Mouse (Mus musculus) stomach, embryonic 16.5 days (tissue): Measurements from ENCODE around the gene Dnah2. TPM values are rescaled to one million over a fixed set of nuclear protein-coding genes. Genes with fewer than 3 reads are reported as not detected.
A peak's percentile ranks its signal among the peaks of the same experiment; 100 is the strongest.

ENCODE experiments used
- ATAC-seq: fragments of 200-750 bp; cut with Nextera tagmentation; 2 replicates; pipeline ENCODE4 v1.8.0; 2017; ENCODE audit warnings: moderate number of reproducible peaks, moderate TSS enrichment; ENCODE audit not compliant: insufficient read depth, low FRiP score
- H3K27ac ChIP-seq: fragments of 300-500 bp; sonication (generic); 2 replicates; pipeline ENCODE4 v1.5.1; 2014; ENCODE audit warnings: low read length
- H3K27me3 ChIP-seq: fragments of 300-500 bp; sonication (generic); 2 replicates; pipeline ENCODE4 v1.6.1; 2014; ENCODE audit warnings: low read length, control low read depth, mixed read lengths; ENCODE audit not compliant: control insufficient read depth, insufficient read depth
- H3K36me3 ChIP-seq: fragments of 300-500 bp; sonication (generic); 2 replicates; pipeline ENCODE4 v1.6.1; 2014; ENCODE audit warnings: low read length; ENCODE audit not compliant: control insufficient read depth, insufficient read depth
- H3K4me1 ChIP-seq: fragments of 300-500 bp; sonication (generic); 2 replicates; pipeline ENCODE4 v1.6.1; 2014; ENCODE audit warnings: low read length, control low read depth, mixed read lengths; ENCODE audit not compliant: control insufficient read depth, insufficient read depth
- H3K4me2 ChIP-seq: fragments of 300-500 bp; sonication (generic); 2 replicates; pipeline ENCODE4 v1.6.1; 2014; ENCODE audit warnings: low read depth, low read length, mixed read lengths
- H3K4me3 ChIP-seq: fragments of 300-500 bp; sonication (generic); replicated peaks from 2 replicates; pipeline ENCODE4 v1.5.1; 2014; ENCODE audit warnings: mild to moderate bottlenecking, low read length
- H3K9ac ChIP-seq: fragments of 300-500 bp; sonication (generic); 2 replicates; pipeline ENCODE4 v1.6.1; 2014; ENCODE audit warnings: low read length
- H3K9me3 ChIP-seq: fragments of 300-500 bp; sonication (generic); replicated peaks from 2 replicates; pipeline ENCODE4 v1.6.1; 2016; ENCODE audit warnings: low read length, control low read depth; ENCODE audit not compliant: control insufficient read depth
- WGBS: fragments of 180-500 bp; shearing (Covaris S2); extraction: QIAGEN DNeasy Blood & Tissue Kit; methylation state at CpG from one replicate; pipeline ENCODE4 v1.1.7; 2014; 5-methylcytosine and 5-hydroxymethylcytosine counted together
- polyA plus RNA-seq: library from polyadenylated mRNA; unstranded; fragments of >200 nt; fragmentation: Nextera tagmentation; extraction: Ambion mirVana; gene quantifications from 2 replicates; pipeline ENCODE4 v1.2.1, GENCODE M21; 2015

The Dnah2 gene
- polyA plus RNA-seq, 1 experiment from 2014 or later, result 0.54 TPM

- Histone ChIP-seq H3K9me3 (no peaks in the 10 kb centered on the region), H3K27ac (no peak overlapping the region; the same call in 1 of the 2 replicates), H3K9ac (peak overlapping the region; percentile 90), H3K4me3 (peak overlapping the region; percentile 87), H3K27me3 (no peaks in the 10 kb centered on the region), H3K36me3 (no peaks in the 10 kb centered on the region), H3K4me1 (peaks cover 23% of the 10 kb centered on the region), H3K4me2 (peak overlapping the region; percentile 68)
- no peak for ATAC-seq
- 10% methylated on average over 15 of the region's 15 CpGs for WGBS
These were observed 29.4 kb upstream of the Dnah2 start for GRCm38 (mm10) chr11:69578301-69578700.

- WGBS, result 72% methylated on average over 5 of the region's 5 CpGs
- H3K36me3 ChIP-seq, result no peaks in the 10 kb centered on the region
- H3K9me3 ChIP-seq, result no peaks in the 10 kb centered on the region
These were observed 27.4 kb upstream of the Dnah2 start for GRCm38 (mm10) chr11:69576307-69576706.

GRCm38 (mm10) chr11:69575220-69575619 is 26.3 kb upstream of the Dnah2 start:
- no peak overlapping the region for H3K9ac ChIP-seq
- no peak overlapping the region for H3K4me3 ChIP-seq
- no peak overlapping the region for H3K4me2 ChIP-seq
- H3K9me3 ChIP-seq, result no peaks in the 10 kb centered on the region
- no peaks in the 10 kb centered on the region for H3K27me3 ChIP-seq
- WGBS, result 57% methylated on average over 3 of the region's 3 CpGs
- no peak for ATAC-seq
- H3K4me1 ChIP-seq, result peaks cover 18% of the 10 kb centered on the region
- no peaks in the 10 kb centered on the region for H3K36me3 ChIP-seq
- no peak overlapping the region for H3K27ac ChIP-seq

More at GRCm38 (mm10) chr11:69576307-69576706, 27.4 kb upstream of the Dnah2 start:
- Histone ChIP-seq H3K9ac (no peak overlapping the region), H3K4me3 (no peak overlapping the region), H3K27me3 (no peaks in the 10 kb centered on the region), H3K27ac (no peak overlapping the region), H3K4me1 (peaks cover 18% of the 10 kb centered on the region), H3K4me2 (no peak overlapping the region)
- no peak for ATAC-seq

GRCm38 (mm10) chr11:69565131-69565530 is 16.2 kb upstream of the Dnah2 start:
- Histone ChIP-seq H3K9ac (no peak overlapping the region), H3K9me3 (no peaks in the 10 kb centered on the region), H3K4me1 (no peaks in the 10 kb centered on the region), H3K27me3 (no peaks in the 10 kb centered on the region), H3K4me3 (no peak overlapping the region), H3K4me2 (no peak overlapping the region), H3K36me3 (no peaks in the 10 kb centered on the region; the same call in 1 of the 2 replicates), H3K27ac (no peak overlapping the region)
- 83% methylated on average over 8 of the region's 8 CpGs for WGBS
- ATAC-seq, result no peak

- H3K36me3 ChIP-seq, result no peaks in the 10 kb centered on the region; the same call in 1 of the 2 replicates
These were observed 15.5 kb upstream of the Dnah2 start for GRCm38 (mm10) chr11:69564391-69564790.

GRCm38 (mm10) chr11:69563373-69563772 is 14.5 kb upstream of the Dnah2 start:
- no peak overlapping the region for H3K9ac ChIP-seq
- no peak overlapping the region for H3K4me3 ChIP-seq
- no peaks in the 10 kb centered on the region for H3K27me3 ChIP-seq
- no peak for ATAC-seq
- no peaks in the 10 kb centered on the region; the same call in 1 of the 2 replicates for H3K36me3 ChIP-seq
- H3K9me3 ChIP-seq, result no peaks in the 10 kb centered on the region
- peaks cover 9% of the 10 kb centered on the region for H3K4me1 ChIP-seq
- H3K4me2 ChIP-seq, result no peak overlapping the region
- 75% methylated on average over 13 of the region's 13 CpGs for WGBS
- no peak overlapping the region for H3K27ac ChIP-seq

More at GRCm38 (mm10) chr11:69564391-69564790, 15.5 kb upstream of the Dnah2 start:
- H3K4me3 ChIP-seq, result no peak overlapping the region
- peaks cover 3% of the 10 kb centered on the region; the same call in 1 of the 2 replicates for H3K4me1 ChIP-seq
- no peak overlapping the region for H3K27ac ChIP-seq
- 60% methylated on average over 3 of the region's 3 CpGs for WGBS
- no peak for ATAC-seq
- H3K9me3 ChIP-seq, result no peaks in the 10 kb centered on the region
- no peak overlapping the region for H3K4me2 ChIP-seq
- no peaks in the 10 kb centered on the region for H3K27me3 ChIP-seq
- no peak overlapping the region for H3K9ac ChIP-seq

- Histone ChIP-seq H3K36me3 (no peaks in the 10 kb centered on the region; the same call in 1 of the 2 replicates), H3K27me3 (no peaks in the 10 kb centered on the region), H3K27ac (no peak overlapping the region), H3K4me2 (no peak overlapping the region), H3K4me1 (peaks cover 9% of the 10 kb centered on the region), H3K9me3 (no peaks in the 10 kb centered on the region), H3K4me3 (no peak overlapping the region), H3K9ac (no peak overlapping the region)
- ATAC-seq, result no peak
- WGBS, result 45% methylated on average over 16 of the region's 16 CpGs
These were observed 12.3 kb upstream of the Dnah2 start for GRCm38 (mm10) chr11:69560896-69561854.

GRCm38 (mm10) chr11:69559851-69560765 is 11.2 kb upstream of the Dnah2 start, which contains the start of gene Efnb3:
TSS of gene Efnb3 (minus strand) at chr11:69560205.
- peak within 1 kb of the TSS; percentile 91 for H3K4me2 ChIP-seq
- no peaks in the 10 kb centered on the region for H3K36me3 ChIP-seq
- H3K4me1 ChIP-seq, result peaks cover 9% of the 10 kb centered on the region
- peak within 1 kb of the TSS; percentile 58 for H3K4me3 ChIP-seq
- peak; percentile 58; the same call in 1 of the 2 replicates for ATAC-seq
- WGBS, result 2% methylated on average over 59 of the region's 59 CpGs
- peak within 1 kb of the TSS; percentile 78 for H3K9ac ChIP-seq
- no peaks in the 10 kb centered on the region for H3K27me3 ChIP-seq
- H3K27ac ChIP-seq, result no peak within 1 kb of the TSS
- no peaks in the 10 kb centered on the region for H3K9me3 ChIP-seq
